Mouse (Mus musculus) cerebellum, adult 2 months (tissue): ENCODE measurements around the gene Rassf8.

Experiments
- CTCF ChIP-seq: fragments of 200-500 bp; IDR thresholded peaks from 2 replicates; pipeline ENCODE4 v1.5.1; 2011; ENCODE audit warnings: low read depth, mild to moderate bottlenecking, control low read depth, low read length, moderate library complexity, borderline replicate concordance; ENCODE audit not compliant: insufficient read depth
- POLR2A ChIP-seq: fragments of 200-500 bp; IDR thresholded peaks from 2 replicates; pipeline ENCODE4 v1.6.1; 2011; ENCODE audit warnings: low read length, control low read depth, borderline replicate concordance; ENCODE audit not compliant: insufficient read depth

DNA sequence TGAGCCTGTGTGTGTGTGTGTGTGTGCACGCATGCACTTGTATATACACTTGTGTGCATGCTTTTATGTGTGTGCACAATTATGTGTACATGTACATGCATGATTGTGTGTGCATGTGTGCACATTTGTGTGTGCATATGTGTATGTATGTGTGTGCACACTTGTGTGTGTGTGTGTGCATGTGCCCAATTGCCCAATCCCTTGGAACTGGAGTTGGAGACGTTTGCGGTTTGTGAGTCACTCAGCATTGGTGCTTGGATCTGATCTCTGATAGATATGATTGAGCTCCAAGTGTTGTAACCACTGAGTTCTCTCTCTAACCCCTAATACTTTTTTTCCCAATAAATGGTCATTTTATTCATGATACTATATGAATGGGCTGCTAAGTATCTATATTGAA is 15.5 kb downstream of the Rassf8 start:
- TF ChIP-seq CTCF, result no peak
- TF ChIP-seq POLR2A, result no peak
